7 mouse cellular contexts compared by ENCODE assay signal in genomic region chr11:97899822-97900221, GRCm38 (mm10). TPM values are rescaled to one million over a fixed set of nuclear protein-coding genes. Genes with fewer than 3 reads are reported as not detected.
A peak's percentile ranks its signal among the peaks of the same experiment; 100 is the strongest.
DNase-seq lines count a peak whose midpoint lies in the region; ATAC-seq lines count a peak whose summit lies in the region.

No protein-coding gene starts in this region.

- H3K9me3 ChIP-seq in hindbrain, embryonic 15.5 days, result no peaks in the 10 kb centered on the region

- H3K4me1 ChIP-seq in hindbrain, embryonic 15.5 days (replicated peaks), result no peaks in the 10 kb centered on the region

- H3K27me3 ChIP-seq in hindbrain, embryonic 15.5 days, result no peaks in the 10 kb centered on the region

- peak; percentile 84 for DNase-seq in R1 (ENCODE audit: low read depth, low spot score)
- DNase-seq in cerebellum, adult 18-20 months, result peak; percentile 89 to 93
- DNase-seq in frontal cortex, adult 2 months (ENCODE audit: extremely low spot score in 1 of 2, low spot score in 1 of 2), result peak; percentile 55 to 97
- DNase-seq in left cerebral cortex, adult 11 months (ENCODE audit: low spot score), result peak; percentile 76
- peak; percentile 88 for DNase-seq in skeletal muscle tissue, adult 2 months (ENCODE audit: low read depth, low spot score)

- peak; percentile 56; the same call in 1 of the 2 replicates for ATAC-seq in hindbrain, embryonic 15.5 days (ENCODE audit: low FRiP score, low read depth)
- ATAC-seq in megakaryocyte-erythroid progenitor cell, adult 5-6 weeks (replicated peaks; ENCODE audit: low FRiP score, low TSS enrichment, poor library complexity, severe bottlenecking), result peak; percentile 87

- WGBS in hindbrain, embryonic 15.5 days, result 0% methylated on average over 2 of the region's 2 CpGs

- H3K9ac ChIP-seq in hindbrain, embryonic 15.5 days, result no peak overlapping the region

- no peaks in the 10 kb centered on the region for H3K36me3 ChIP-seq in hindbrain, embryonic 15.5 days

- no peak overlapping the region for H3K4me3 ChIP-seq in hindbrain, embryonic 15.5 days

- no peak overlapping the region for H3K27ac ChIP-seq in hindbrain, embryonic 15.5 days (replicated peaks)

- no peak overlapping the region for H3K4me2 ChIP-seq in hindbrain, embryonic 15.5 days

RNA-seq across cellular contexts. Expression of gene Fbxo47, which starts 15.9 kb away (rescaled TPM):
- 0.48 and 0.76 TPM in 2 replicates for polyA plus RNA-seq in frontal cortex, adult 2 months (2012; rRNA removed)
- 0.60 and 0.69 TPM in 2 replicates for polyA plus RNA-seq in hindbrain, embryonic 15.5 days (2015; fragmentation: Nextera tagmentation; extraction: Ambion mirVana)
- 0.54 and 3.2 TPM in 2 replicates for total RNA-seq in megakaryocyte-erythroid progenitor cell, adult 5-6 weeks (2014; fragmentation: Nextera tagmentation)
- 0.53 and 0.56 TPM in 2 replicates for total RNA-seq in megakaryocyte-erythroid progenitor cell, adult 5-6 weeks (2017)

RNA-seq across cellular contexts. Expression of gene B230217C12Rik, which starts 59.2 kb away (rescaled TPM):
- polyA plus RNA-seq in frontal cortex, adult 2 months (2012; rRNA removed), result 102 and 104 TPM in 2 replicates
- 32.4 and 38.8 TPM in 2 replicates for polyA plus RNA-seq in hindbrain, embryonic 15.5 days (2015; fragmentation: Nextera tagmentation; extraction: Ambion mirVana)
- total RNA-seq in megakaryocyte-erythroid progenitor cell, adult 5-6 weeks (2014; fragmentation: Nextera tagmentation), result 0.45 and 1.7 TPM in 2 replicates
- 0.91 TPM in 1 of 2 replicates, not detected in the other for total RNA-seq in megakaryocyte-erythroid progenitor cell, adult 5-6 weeks (2017)
